Mouse (Mus musculus): ENCODE results near the gene Casp4. TPM values are rescaled to one million over a fixed set of nuclear protein-coding genes. Genes with fewer than 3 reads are reported as not detected.

Casp4 gene
- polyA plus RNA-seq, 1 experiment, result 5.1 TPM

DNA sequence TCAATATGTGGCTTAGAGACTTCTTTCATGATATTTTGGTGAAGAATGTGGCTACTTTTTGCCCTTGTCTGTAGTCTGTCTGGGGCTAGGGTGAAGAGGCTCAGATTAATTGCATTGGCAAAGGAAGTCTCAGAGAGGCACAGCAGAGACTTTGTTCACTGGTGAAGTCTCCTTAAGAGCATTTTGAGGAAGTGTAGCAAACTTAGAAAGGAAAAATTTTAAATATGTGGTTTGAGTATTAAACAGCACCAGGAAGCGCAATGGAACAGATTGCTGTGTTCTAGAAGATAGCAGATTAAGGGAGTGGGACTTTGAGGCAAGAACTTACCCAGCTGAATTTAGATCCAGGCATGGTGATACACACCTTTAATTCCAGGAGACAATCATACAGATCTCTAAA lies 24.8 kb downstream of the Casp4 start:
- H3K36me3 ChIP-seq (ENCODE audit: control insufficient read depth, insufficient read depth), result no peaks in the 10 kb centered on the region

DNA sequence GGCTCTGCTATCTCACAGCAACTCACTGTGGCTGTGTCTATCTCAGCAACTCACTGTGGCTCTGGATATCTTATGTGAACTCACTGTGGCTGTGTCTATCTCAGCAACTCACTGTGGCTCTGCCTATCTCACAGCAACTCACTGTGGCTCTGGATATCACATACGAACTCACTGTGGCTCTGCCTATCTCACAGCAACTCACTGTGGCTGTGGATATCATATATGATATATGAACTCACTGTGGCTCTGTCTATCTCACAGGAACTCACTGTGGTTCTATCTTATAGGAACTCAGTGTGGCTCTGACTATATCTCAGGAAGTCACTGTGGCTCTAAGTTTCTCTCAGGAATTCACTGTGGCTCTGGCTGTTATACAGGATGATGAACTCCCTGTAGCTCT lies 34.5 kb downstream of the Casp4 start:
- Histone ChIP-seq H3K4me2 (ENCODE audit: low read depth) (no peak overlapping the region), H3K27me3 (ENCODE audit: control insufficient read depth, insufficient read depth, insufficient read length) (no peaks in the 10 kb centered on the region)
- TF ChIP-seq E2F4 (IDR thresholded peaks at IDR 0.05; ENCODE audit: insufficient read depth) (no peak), POLR2AphosphoS2 (IDR thresholded peaks at IDR 0.05; ENCODE audit: insufficient read length, low read depth) (no peak), TCF3 (IDR thresholded peaks at IDR 0.05; ENCODE audit: insufficient read length, low read depth) (no peak), REST (IDR thresholded peaks at IDR 0.05; ENCODE audit: insufficient read depth, insufficient read length) (no peak), SRF (IDR thresholded peaks at IDR 0.05; ENCODE audit: control insufficient read depth, insufficient read length, low read depth) (no peak)

More for the DNA sequence above, 24.8 kb downstream of the Casp4 start:
- TF ChIP-seq TCF3 (IDR thresholded peaks at IDR 0.05; ENCODE audit: insufficient read length, low read depth) (no peak), CEBPB (IDR thresholded peaks at IDR 0.05; ENCODE audit: insufficient read depth, poor library complexity, severe bottlenecking) (no peak), MAX (IDR thresholded peaks at IDR 0.05; ENCODE audit: low read depth) (no peak), E2F4 (IDR thresholded peaks at IDR 0.05; ENCODE audit: insufficient read depth) (no peak), POLR2A (IDR thresholded peaks at IDR 0.05; ENCODE audit: insufficient read length, low read depth) (no peak), POLR2AphosphoS2 (IDR thresholded peaks at IDR 0.05; ENCODE audit: insufficient read length, low read depth) (no peak), USF1 (IDR thresholded peaks at IDR 0.05; ENCODE audit: low read depth) (no peak)
- Histone ChIP-seq H3K4me3 (no peak overlapping the region), H3K27me3 (ENCODE audit: control insufficient read depth, insufficient read depth, insufficient read length) (no peaks in the 10 kb centered on the region), H3K4me2 (ENCODE audit: low read depth) (no peak overlapping the region), H3ac (ENCODE audit: control insufficient read depth, insufficient read length) (no peak overlapping the region), H3K79me2 (ENCODE audit: control insufficient read depth, insufficient read depth) (no peaks in the 10 kb centered on the region)

DNA sequence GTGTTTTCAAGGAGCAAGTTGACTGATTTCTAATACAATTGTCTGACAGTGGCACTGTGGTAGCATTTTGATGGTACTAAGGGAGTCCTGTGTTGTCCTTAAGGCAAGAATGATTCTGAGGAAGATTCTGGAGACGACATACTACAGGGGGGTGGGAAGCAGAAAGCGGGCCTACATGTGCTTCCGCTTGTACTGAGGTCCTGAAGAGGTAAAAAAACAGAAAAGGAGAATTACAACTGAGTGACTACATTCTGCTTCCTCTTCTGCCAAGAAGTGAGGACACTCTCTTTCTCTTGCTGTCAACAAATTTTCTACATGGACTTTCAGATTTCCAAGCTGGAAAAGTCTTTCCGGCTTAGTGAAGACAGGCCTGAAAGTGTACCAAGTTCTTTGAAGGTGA lies 35.5 kb downstream of the Casp4 start:
- H3K4me3 ChIP-seq, result no peak overlapping the region
- no peaks in the 10 kb centered on the region for H3K79me2 ChIP-seq (ENCODE audit: control insufficient read depth, insufficient read depth)
- no peak overlapping the region for H3K4me2 ChIP-seq (ENCODE audit: low read depth)
- H3K36me3 ChIP-seq (ENCODE audit: control insufficient read depth, insufficient read depth), result no peaks in the 10 kb centered on the region
- no peaks in the 10 kb centered on the region for H3K27me3 ChIP-seq (ENCODE audit: control insufficient read depth, insufficient read depth, insufficient read length)
- TF ChIP-seq TCF3 (IDR thresholded peaks at IDR 0.05; ENCODE audit: insufficient read length, low read depth) (no peak), MAX (IDR thresholded peaks at IDR 0.05; ENCODE audit: low read depth) (no peak), SRF (IDR thresholded peaks at IDR 0.05; ENCODE audit: control insufficient read depth, insufficient read length, low read depth) (no peak), REST (IDR thresholded peaks at IDR 0.05; ENCODE audit: insufficient read depth, insufficient read length) (no peak), MYOG (IDR thresholded peaks at IDR 0.05; ENCODE audit: control insufficient read depth in 1 of 3, insufficient read depth in 1 of 3, insufficient read length in 2 of 3, low read depth in 2 of 3) (no peak), USF1 (IDR thresholded peaks at IDR 0.05; ENCODE audit: low read depth) (no peak), E2F4 (IDR thresholded peaks at IDR 0.05; ENCODE audit: insufficient read depth) (no peak), CEBPB (IDR thresholded peaks at IDR 0.05; ENCODE audit: insufficient read depth, poor library complexity, severe bottlenecking) (no peak), POLR2AphosphoS2 (IDR thresholded peaks at IDR 0.05; ENCODE audit: insufficient read length, low read depth) (no peak), MYOD1 (IDR thresholded peaks at IDR 0.05; ENCODE audit: control insufficient read depth in 1 of 3, insufficient read length in 2 of 3, low read depth in 2 of 3) (no peak), POLR2A (IDR thresholded peaks at IDR 0.05; ENCODE audit: insufficient read length, low read depth) (no peak), TCF12 (IDR thresholded peaks at IDR 0.05; ENCODE audit: insufficient read depth, poor library complexity, severe bottlenecking) (no peak)
- H3ac ChIP-seq (ENCODE audit: control insufficient read depth, insufficient read length), result no peak overlapping the region

More for the DNA sequence above, 34.5 kb downstream of the Casp4 start:
- H3K4me3 ChIP-seq, result no peak overlapping the region
- H3K79me2 ChIP-seq (ENCODE audit: control insufficient read depth, insufficient read depth), result no peaks in the 10 kb centered on the region
- no peaks in the 10 kb centered on the region for H3K36me3 ChIP-seq (ENCODE audit: control insufficient read depth, insufficient read depth)
- H3ac ChIP-seq (ENCODE audit: control insufficient read depth, insufficient read length), result no peak overlapping the region

DNA sequence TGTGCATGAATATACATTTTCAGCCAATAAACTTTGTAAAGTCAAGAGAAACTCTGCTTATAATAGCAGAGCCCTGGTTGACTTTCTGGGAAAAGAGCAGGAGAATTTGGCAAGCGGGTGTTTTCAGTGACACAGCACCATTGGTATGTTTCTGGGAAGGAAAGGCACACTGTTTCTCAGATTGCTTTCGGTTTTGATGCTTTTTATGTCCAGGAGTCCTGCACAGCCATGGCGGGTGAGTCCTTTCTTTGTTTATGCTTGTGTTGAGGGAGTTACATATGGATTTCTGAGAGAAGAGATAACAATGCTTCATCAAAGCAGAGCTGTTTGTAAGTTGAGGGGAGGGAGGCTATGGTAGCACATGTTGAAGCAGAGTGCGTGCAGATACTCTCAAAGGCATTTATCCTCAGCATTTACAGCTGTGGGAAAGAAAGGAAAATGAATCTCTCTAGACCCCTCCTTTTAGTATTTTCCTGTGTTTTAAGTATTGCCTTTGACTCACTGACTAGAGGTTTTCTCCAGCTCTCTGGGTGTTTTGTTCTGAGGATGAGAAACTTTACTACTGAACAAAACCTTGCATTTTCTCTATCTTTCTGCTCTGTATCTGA lies 36.8 kb downstream of the Casp4 start, which contains the start of gene Casp12:
Casp12 (plus strand) TSS at position 140 of the 608 bp plus-strand sequence.
- Histone ChIP-seq H3K79me2 (ENCODE audit: control insufficient read depth, insufficient read depth) (no peaks in the 10 kb centered on the region), H3K4me2 (ENCODE audit: low read depth) (peak within 1 kb of the TSS; percentile 71), H3K4me3 (peak within 1 kb of the TSS; percentile 16), H3K36me3 (ENCODE audit: control insufficient read depth, insufficient read depth) (no peaks in the 10 kb centered on the region), H3K27me3 (ENCODE audit: control insufficient read depth, insufficient read depth, insufficient read length) (no peaks in the 10 kb centered on the region), H3ac (ENCODE audit: control insufficient read depth, insufficient read length) (no peak within 1 kb of the TSS)
- no peak for TF ChIP-seq TCF3 (IDR thresholded peaks at IDR 0.05; ENCODE audit: insufficient read length, low read depth)
- TF ChIP-seq MYOD1 (IDR thresholded peaks at IDR 0.05; ENCODE audit: control insufficient read depth in 1 of 3, insufficient read length in 2 of 3, low read depth in 2 of 3), result no peak
- TF ChIP-seq REST (IDR thresholded peaks at IDR 0.05; ENCODE audit: insufficient read depth, insufficient read length), result no peak
- no peak for TF ChIP-seq MAX (IDR thresholded peaks at IDR 0.05; ENCODE audit: low read depth)
- TF ChIP-seq POLR2AphosphoS2 (IDR thresholded peaks at IDR 0.05; ENCODE audit: insufficient read length, low read depth), result no peak
- no peak for TF ChIP-seq TCF12 (IDR thresholded peaks at IDR 0.05; ENCODE audit: insufficient read depth, poor library complexity, severe bottlenecking)
- TF ChIP-seq MYOG (IDR thresholded peaks at IDR 0.05; ENCODE audit: control insufficient read depth in 1 of 3, insufficient read depth in 1 of 3, insufficient read length in 2 of 3, low read depth in 2 of 3), result no peak
- TF ChIP-seq SRF (IDR thresholded peaks at IDR 0.05; ENCODE audit: control insufficient read depth, insufficient read length, low read depth), result no peak
- no peak for TF ChIP-seq USF1 (IDR thresholded peaks at IDR 0.05; ENCODE audit: low read depth)
- TF ChIP-seq POLR2A (IDR thresholded peaks at IDR 0.05; ENCODE audit: insufficient read length, low read depth), result no peak
- TF ChIP-seq CEBPB (IDR thresholded peaks at IDR 0.05; ENCODE audit: insufficient read depth, poor library complexity, severe bottlenecking), result no peak
- TF ChIP-seq E2F4 (IDR thresholded peaks at IDR 0.05; ENCODE audit: insufficient read depth), result no peak

DNA sequence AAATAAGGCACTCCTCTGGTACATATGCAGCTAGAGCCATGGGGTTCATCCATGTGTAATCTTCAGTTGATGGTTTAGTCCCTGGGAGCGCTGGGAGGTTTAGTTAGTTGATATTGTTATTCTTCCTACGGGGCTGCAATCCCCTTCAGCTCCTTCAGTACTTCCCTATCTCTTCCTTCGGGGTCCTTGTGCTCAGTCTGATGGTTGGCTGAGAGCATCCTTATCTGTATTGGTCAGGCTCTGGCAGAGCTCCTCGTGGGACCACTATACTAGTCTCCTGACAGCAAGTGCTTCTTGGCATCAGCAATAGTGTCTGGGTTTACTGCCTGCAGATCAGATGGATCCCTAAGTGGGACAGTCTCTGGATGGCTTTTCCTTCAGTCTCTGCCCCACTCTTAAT lies 38.8 kb downstream of the Casp4 start:
- H3K36me3 ChIP-seq (ENCODE audit: control insufficient read depth, insufficient read depth), result no peaks in the 10 kb centered on the region
- H3K79me2 ChIP-seq (ENCODE audit: control insufficient read depth, insufficient read depth), result no peaks in the 10 kb centered on the region
- no peak overlapping the region for H3K4me3 ChIP-seq
- peak overlapping the region; percentile 71 for H3K4me2 ChIP-seq (ENCODE audit: low read depth)
- no peak overlapping the region for H3ac ChIP-seq (ENCODE audit: control insufficient read depth, insufficient read length)
- no peak for TF ChIP-seq REST (IDR thresholded peaks at IDR 0.05; ENCODE audit: insufficient read depth, insufficient read length)
- H3K27me3 ChIP-seq (ENCODE audit: control insufficient read depth, insufficient read depth, insufficient read length), result no peaks in the 10 kb centered on the region
